Mouse (Mus musculus) heart, embryonic 10.5 days (tissue): ENCODE data around the gene Fndc8. TPM values are rescaled to one million over a fixed set of nuclear protein-coding genes. Genes with fewer than 3 reads are reported as not detected.

Source experiments
- DNase-seq: peaks from one replicate; pipeline ENCODE4 v3.0.0-alpha.2; 2017; ENCODE audit warnings: low spot score
- H3K27ac ChIP-seq: fragments of 300-500 bp; sonication (generic); 2 replicates; pipeline ENCODE4 v1.5.1; 2016; ENCODE audit warnings: mild to moderate bottlenecking
- H3K27me3 ChIP-seq: fragments of 300-500 bp; sonication (generic); 2 replicates; pipeline ENCODE4 v1.6.1; 2016; ENCODE audit warnings: mild to moderate bottlenecking; ENCODE audit not compliant: poor library complexity, insufficient read depth, severe bottlenecking
- H3K36me3 ChIP-seq: fragments of 300-500 bp; sonication (generic); 2 replicates; pipeline ENCODE4 v1.6.1; 2016; ENCODE audit warnings: mild to moderate bottlenecking, moderate library complexity
- H3K4me1 ChIP-seq: fragments of 300-500 bp; sonication (generic); 2 replicates; pipeline ENCODE4 v1.6.1; 2016; ENCODE audit warnings: mild to moderate bottlenecking
- H3K4me3 ChIP-seq: fragments of 300-500 bp; sonication (generic); 2 replicates; pipeline ENCODE4 v1.5.1; 2016; ENCODE audit warnings: mild to moderate bottlenecking, moderate library complexity
- H3K9me3 ChIP-seq: fragments of 300-500 bp; sonication (generic); 2 replicates; pipeline ENCODE4 v1.6.1; 2016; ENCODE audit warnings: mild to moderate bottlenecking, moderate library complexity
- WGBS: fragments of 180-500 bp; shearing (Covaris S2); methylation state at CpG from one replicate; pipeline ENCODE4 v1.1.7; 2016; 5-methylcytosine and 5-hydroxymethylcytosine counted together
- polyA plus RNA-seq: library from polyadenylated mRNA; unstranded; fragments of >200 nt; fragmentation: Nextera tagmentation; extraction: Ambion mirVana; gene quantifications from 2 replicates; pipeline ENCODE4 v1.2.1, GENCODE M21; 2016

Gene Fndc8
- polyA plus RNA-seq, 1 experiment from 2014 or later: 0.11 TPM

- H3K27ac ChIP-seq: no peak overlapping the region
- 79% methylated on average over 13 of the region's 13 CpGs for WGBS
Measured at GRCm38 (mm10) chr11:82857307-82857848, 34.5 kb upstream of the Fndc8 start.

GRCm38 (mm10) chr11:82860759-82861158, 31.2 kb upstream of the Fndc8 start:
- H3K9me3 ChIP-seq: no peaks in the 10 kb centered on the region
- H3K4me1 ChIP-seq: peaks cover 9% of the 10 kb centered on the region; the same call in 1 of the 2 replicates
- no peak overlapping the region for H3K27ac ChIP-seq
- WGBS: 78% methylated on average over 6 of the region's 6 CpGs
- DNase-seq: no peak
- no peak overlapping the region for H3K4me3 ChIP-seq
- H3K36me3 ChIP-seq: no peaks in the 10 kb centered on the region
- no peaks in the 10 kb centered on the region for H3K27me3 ChIP-seq

More at GRCm38 (mm10) chr11:82857307-82857848, 34.5 kb upstream of the Fndc8 start:
- Histone ChIP-seq H3K4me1 (peaks cover 9% of the 10 kb centered on the region; the same call in 1 of the 2 replicates), H3K36me3 (no peaks in the 10 kb centered on the region), H3K27me3 (no peaks in the 10 kb centered on the region), H3K9me3 (no peaks in the 10 kb centered on the region), H3K4me3 (no peak overlapping the region)
- DNase-seq: no peak

GRCm38 (mm10) chr11:82861558-82861957, 30.4 kb upstream of the Fndc8 start:
- Histone ChIP-seq H3K4me1 (peaks cover 9% of the 10 kb centered on the region; the same call in 1 of the 2 replicates), H3K9me3 (no peaks in the 10 kb centered on the region), H3K4me3 (no peak overlapping the region), H3K27me3 (no peaks in the 10 kb centered on the region), H3K36me3 (no peaks in the 10 kb centered on the region), H3K27ac (no peak overlapping the region)
- WGBS: 71% methylated on average over 8 of the region's 8 CpGs
- no peak for DNase-seq

- 74% methylated on average over 9 of the region's 9 CpGs for WGBS
- Histone ChIP-seq H3K9me3 (no peaks in the 10 kb centered on the region), H3K4me3 (no peak overlapping the region), H3K27ac (no peak overlapping the region), H3K4me1 (peaks cover 9% of the 10 kb centered on the region; the same call in 1 of the 2 replicates), H3K27me3 (no peaks in the 10 kb centered on the region), H3K36me3 (no peaks in the 10 kb centered on the region)
- DNase-seq: no peak
Measured at GRCm38 (mm10) chr11:82862638-82863037, 29.3 kb upstream of the Fndc8 start.

- WGBS: 80% methylated on average over 2 of the region's 2 CpGs
- H3K27ac ChIP-seq: no peak overlapping the region
- H3K4me3 ChIP-seq: no peak overlapping the region
- DNase-seq: no peak
- H3K9me3 ChIP-seq: no peaks in the 10 kb centered on the region
- no peaks in the 10 kb centered on the region for H3K27me3 ChIP-seq
- no peaks in the 10 kb centered on the region for H3K36me3 ChIP-seq
- H3K4me1 ChIP-seq: peaks cover 9% of the 10 kb centered on the region; the same call in 1 of the 2 replicates
Measured at GRCm38 (mm10) chr11:82863059-82863458, 28.9 kb upstream of the Fndc8 start.

- DNase-seq: peak; percentile 85
- no peak overlapping the region for H3K27ac ChIP-seq
- H3K4me1 ChIP-seq: peaks cover 9% of the 10 kb centered on the region; the same call in 1 of the 2 replicates
- no peaks in the 10 kb centered on the region for H3K36me3 ChIP-seq
- H3K4me3 ChIP-seq: no peak overlapping the region
- H3K9me3 ChIP-seq: no peaks in the 10 kb centered on the region
- H3K27me3 ChIP-seq: no peaks in the 10 kb centered on the region
- WGBS: 70% methylated on average over 4 of the region's 4 CpGs
Measured at GRCm38 (mm10) chr11:82863488-82863931, 28.4 kb upstream of the Fndc8 start.

GRCm38 (mm10) chr11:82865957-82866356, 26.0 kb upstream of the Fndc8 start:
- Histone ChIP-seq H3K36me3 (no peaks in the 10 kb centered on the region), H3K27ac (no peak overlapping the region), H3K9me3 (no peaks in the 10 kb centered on the region), H3K27me3 (no peaks in the 10 kb centered on the region), H3K4me3 (no peak overlapping the region), H3K4me1 (peaks cover 19% of the 10 kb centered on the region; the same call in 1 of the 2 replicates)
- 78% methylated on average over 10 of the region's 10 CpGs for WGBS
- no peak for DNase-seq

- no peak overlapping the region for H3K4me3 ChIP-seq
- H3K27ac ChIP-seq: no peak overlapping the region
- H3K9me3 ChIP-seq: no peaks in the 10 kb centered on the region
- no peaks in the 10 kb centered on the region for H3K27me3 ChIP-seq
- no peaks in the 10 kb centered on the region for H3K36me3 ChIP-seq
- DNase-seq: no peak
- peaks cover 14% of the 10 kb centered on the region; the same call in 1 of the 2 replicates for H3K4me1 ChIP-seq
- 27% methylated on average over 7 of the region's 7 CpGs for whole genome bisulfite sequencing
Measured at GRCm38 (mm10) chr11:82866850-82867564, 24.9 kb upstream of the Fndc8 start.

- Histone ChIP-seq H3K4me3 (no peak overlapping the region), H3K36me3 (no peaks in the 10 kb centered on the region), H3K9me3 (no peaks in the 10 kb centered on the region), H3K27ac (no peak overlapping the region), H3K27me3 (no peaks in the 10 kb centered on the region), H3K4me1 (peaks cover 12% of the 10 kb centered on the region; the same call in 1 of the 2 replicates)
- no peak for DNase-seq
- WGBS: 66% methylated on average over 5 of the region's 5 CpGs
Measured at GRCm38 (mm10) chr11:82867956-82868355, 24.0 kb upstream of the Fndc8 start.

- WGBS: 64% methylated on average over 9 of the region's 9 CpGs
- peak overlapping the region; percentile 89; the same call in 1 of the 2 replicates for H3K27ac ChIP-seq
- peaks cover 12% of the 10 kb centered on the region; the same call in 1 of the 2 replicates for H3K4me1 ChIP-seq
Measured at GRCm38 (mm10) chr11:82869506-82870172, 22.3 kb upstream of the Fndc8 start.

GRCm38 (mm10) chr11:82870173-82871030, 21.5 kb upstream of the Fndc8 start:
- Histone ChIP-seq H3K4me3 (peak overlapping the region; percentile 88), H3K4me1 (peaks cover 17% of the 10 kb centered on the region; the same call in 1 of the 2 replicates), H3K27me3 (no peaks in the 10 kb centered on the region), H3K27ac (peak overlapping the region; percentile 89), H3K9me3 (no peaks in the 10 kb centered on the region), H3K36me3 (no peaks in the 10 kb centered on the region)
- WGBS: 3% methylated on average over 36 of the region's 36 CpGs
- no peak for DNase-seq

More at GRCm38 (mm10) chr11:82869506-82870172, 22.3 kb upstream of the Fndc8 start:
- Histone ChIP-seq H3K4me3 (peak overlapping the region; percentile 88), H3K9me3 (no peaks in the 10 kb centered on the region), H3K27me3 (no peaks in the 10 kb centered on the region), H3K36me3 (no peaks in the 10 kb centered on the region)
- DNase-seq: no peak

- Histone ChIP-seq H3K4me3 (peak within 1 kb of the TSS; percentile 88), H3K27ac (peak within 1 kb of the TSS; percentile 89), H3K4me1 (peaks cover 17% of the 10 kb centered on the region; the same call in 1 of the 2 replicates), H3K27me3 (no peaks in the 10 kb centered on the region), H3K9me3 (no peaks in the 10 kb centered on the region), H3K36me3 (no peaks in the 10 kb centered on the region)
- DNase-seq: peak; percentile 94
- WGBS: under 1% methylated on average over 43 of the region's 43 CpGs
Measured at GRCm38 (mm10) chr11:82871031-82871446, 20.9 kb upstream of the Fndc8 start, which contains the start of gene Rffl. Gene Rffl, minus strand, starts transcription at chr11:82871210.
